ENCODE assay signal across 9 mouse cellular contexts in the genomic region with DNA sequence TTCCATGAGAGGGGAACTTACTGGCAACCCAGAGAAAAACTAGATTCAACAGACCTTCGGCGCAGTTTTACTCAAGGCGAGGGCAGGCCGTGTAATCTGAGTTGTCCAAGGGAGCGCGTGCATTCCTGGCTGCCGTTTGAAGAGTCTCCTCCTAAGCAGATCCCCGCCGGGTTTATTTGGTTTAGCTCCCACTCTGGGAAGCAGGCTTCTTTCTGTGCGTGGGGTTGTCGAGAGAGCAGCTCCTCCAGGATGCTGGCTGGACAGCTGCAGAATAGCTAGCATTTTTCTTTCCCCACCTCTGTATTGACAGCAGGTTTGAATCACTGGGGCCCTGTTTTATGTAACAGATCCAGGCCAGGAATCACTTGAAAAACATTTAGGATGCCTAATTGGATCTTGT.
DNase-seq lines count a peak whose midpoint lies in the region; ATAC-seq and TF ChIP-seq lines count a peak whose summit lies in the region.
"Had no signal": no experiment of that assay in that cellular context is flagged by ENCODE, and none has a peak within 500 bp of the region (broad histone marks: within the 10 kb centered on the region; RNA-seq: fewer than 3 reads in every experiment).

No protein-coding gene starts in this region.

- DNase-seq in gastrocnemius, adult 2 months, result peak; percentile 42
- no peak for DNase-seq in gastrocnemius, postnatal 10 days
- DNase-seq in midbrain, embryonic 10.5 days (ENCODE audit: low spot score), result peak; percentile 39
- DNase-seq in midbrain, embryonic 11.5 days (ENCODE audit: low spot score, missing footprints), result no peak
- peak; percentile 49 for DNase-seq in limb, embryonic 11.5 days (ENCODE audit: low spot score)
- no peak for DNase-seq in urinary bladder, postnatal 25 days (ENCODE audit: low spot score)
- no peak for DNase-seq in urinary bladder, postnatal 10 days (ENCODE audit: low spot score)

- H3K9ac ChIP-seq in midbrain, embryonic 11.5 days (ENCODE audit: low read length), result no peak overlapping the region
- H3K9ac ChIP-seq in limb, embryonic 11.5 days (ENCODE audit: low read length), result no peak overlapping the region
- H3K9ac ChIP-seq in stomach, embryonic 15.5 days, result no peak overlapping the region

- no peaks in the 10 kb centered on the region for H3K27me3 ChIP-seq in midbrain, embryonic 10.5 days (ENCODE audit: low read depth, poor library complexity, severe bottlenecking)
- H3K27me3 ChIP-seq in midbrain, embryonic 11.5 days (ENCODE audit: control insufficient read depth, insufficient read depth, low read length), result no peaks in the 10 kb centered on the region
- no peaks in the 10 kb centered on the region for H3K27me3 ChIP-seq in limb, embryonic 11.5 days (ENCODE audit: control insufficient read depth, insufficient read depth, low read length)
- H3K27me3 ChIP-seq in stomach, embryonic 15.5 days (replicated peaks), result no peaks in the 10 kb centered on the region

- 46% methylated on average over 11 of the region's 11 CpGs for WGBS in midbrain, embryonic 10.5 days
- WGBS in midbrain, embryonic 11.5 days, result 41% methylated on average over 11 of the region's 11 CpGs
- 19% methylated on average over 11 of the region's 11 CpGs for WGBS in limb, embryonic 11.5 days
- WGBS in stomach, embryonic 15.5 days, result 19% methylated on average over 11 of the region's 11 CpGs

- H3K27ac ChIP-seq in gastrocnemius, adult 2 months, result peak overlapping the region; percentile 41; the same call in 1 of the 2 replicates
- H3K27ac ChIP-seq in midbrain, embryonic 10.5 days (replicated peaks), result 0 out of 2 replicates have a peak overlapping the region, but pooled peaks have one; percentile 9
- no peak overlapping the region for H3K27ac ChIP-seq in midbrain, embryonic 11.5 days (ENCODE audit: low read depth, low read length)
- no peak overlapping the region for H3K27ac ChIP-seq in limb, embryonic 11.5 days (replicated peaks; ENCODE audit: low read depth, low read length)
- peak overlapping the region; percentile 67 for H3K27ac ChIP-seq in stomach, embryonic 15.5 days

- H3K36me3 ChIP-seq in midbrain, embryonic 10.5 days, result no peaks in the 10 kb centered on the region
- H3K36me3 ChIP-seq in midbrain, embryonic 11.5 days (ENCODE audit: control insufficient read depth, insufficient read depth, low read length), result no peaks in the 10 kb centered on the region
- no peaks in the 10 kb centered on the region for H3K36me3 ChIP-seq in limb, embryonic 11.5 days (ENCODE audit: control insufficient read depth, insufficient read depth, low read length)
- no peaks in the 10 kb centered on the region for H3K36me3 ChIP-seq in stomach, embryonic 15.5 days

- peaks cover 24% of the 10 kb centered on the region for H3K4me1 ChIP-seq in midbrain, embryonic 10.5 days
- no peaks in the 10 kb centered on the region for H3K4me1 ChIP-seq in midbrain, embryonic 11.5 days (ENCODE audit: control insufficient read depth, insufficient read depth, low read length)
- peaks cover 9% of the 10 kb centered on the region for H3K4me1 ChIP-seq in limb, embryonic 11.5 days (ENCODE audit: control insufficient read depth, insufficient read depth, low read length)
- H3K4me1 ChIP-seq in stomach, embryonic 15.5 days, result peaks cover 30% of the 10 kb centered on the region

- no peak overlapping the region for H3K4me2 ChIP-seq in midbrain, embryonic 11.5 days
- H3K4me2 ChIP-seq in limb, embryonic 11.5 days (ENCODE audit: low read depth, severe bottlenecking), result no peak overlapping the region
- H3K4me2 ChIP-seq in stomach, embryonic 15.5 days, result no peak overlapping the region

- intact Hi-C loops in gastrocnemius, adult 2 months (cut with DNase I), result loop anchor here (10.0 kb wide), 1 partner anchor 693 kb away; no protein-coding TSS in a partner anchor

- no peak overlapping the region for H3K4me3 ChIP-seq in gastrocnemius, adult 2 months
- H3K4me3 ChIP-seq in midbrain, embryonic 10.5 days, result no peak overlapping the region
- no peak overlapping the region for H3K4me3 ChIP-seq in midbrain, embryonic 11.5 days (ENCODE audit: low read depth, low read length)
- no peak overlapping the region for H3K4me3 ChIP-seq in limb, embryonic 11.5 days (ENCODE audit: low read depth, low read length)
- H3K4me3 ChIP-seq in stomach, embryonic 15.5 days (replicated peaks), result no peak overlapping the region

- no peak for ATAC-seq in midbrain, embryonic 11.5 days (ENCODE audit: low FRiP score)
- 0 out of 2 replicates have a peak, but pooled peaks have one; percentile 31 for ATAC-seq in limb, embryonic 11.5 days (ENCODE audit: insufficient number of reproducible peaks, low FRiP score, low TSS enrichment, low read depth)
- peak; percentile 45; the same call in 1 of the 2 replicates for ATAC-seq in stomach, embryonic 15.5 days (ENCODE audit: insufficient read depth, low FRiP score, low read depth)
- ATAC-seq: CD4-positive, CD25-positive, alpha-beta regulatory T cell, adult 4 months had no signal

- no peak for TF ChIP-seq CTCF in gastrocnemius, adult 2 months (IDR thresholded peaks at IDR 0.05)

- no peaks in the 10 kb centered on the region for H3K9me3 ChIP-seq in midbrain, embryonic 10.5 days (replicated peaks)
- no peaks in the 10 kb centered on the region for H3K9me3 ChIP-seq in midbrain, embryonic 11.5 days (ENCODE audit: control insufficient read depth, low read length)
- no peaks in the 10 kb centered on the region for H3K9me3 ChIP-seq in limb, embryonic 11.5 days (ENCODE audit: control insufficient read depth, low read length)
- H3K9me3 ChIP-seq in stomach, embryonic 15.5 days, result no peaks in the 10 kb centered on the region

Comparison
In these comparisons a context has a peak if more than half of its experiments do, and no peak if none do; other contexts are left out.
1. DNase-seq: peak in gastrocnemius, adult 2 months (single experiment), midbrain, embryonic 10.5 days (single experiment) and limb, embryonic 11.5 days (single experiment); none in gastrocnemius, postnatal 10 days (single experiment), midbrain, embryonic 11.5 days (single experiment), urinary bladder, postnatal 25 days (single experiment) and urinary bladder, postnatal 10 days (single experiment).
2. H3K27ac ChIP-seq: peak in gastrocnemius, adult 2 months (single experiment), midbrain, embryonic 10.5 days (single experiment) and stomach, embryonic 15.5 days (single experiment); none in midbrain, embryonic 11.5 days (single experiment) and limb, embryonic 11.5 days (single experiment).